Mouse (Mus musculus) gastrocnemius, adult 2 months (tissue): ENCODE measurements around the gene Socs5. TPM values are rescaled to one million over a fixed set of nuclear protein-coding genes. Genes with fewer than 3 reads are reported as not detected.

ENCODE experiments used
- DNase-seq: peaks from one replicate; pipeline ENCODE4 v3.0.0; 2022
- H3K27ac ChIP-seq: fragments of 200-600 bp; 2 replicates; pipeline ENCODE4 v1.8.1; 2022; ENCODE audit warnings: mild to moderate bottlenecking
- H3K4me3 ChIP-seq: fragments of 200-600 bp; 2 replicates; pipeline ENCODE4 v1.8.1; 2022; ENCODE audit warnings: mild to moderate bottlenecking, moderate library complexity
- CTCF ChIP-seq: fragments of 200-600 bp; IDR thresholded peaks from 2 replicates; pipeline ENCODE4 v1.8.1; 2022; ENCODE audit warnings: antibody characterized with exemption, mild to moderate bottlenecking, moderate library complexity
- intact Hi-C: fragments of 180-260 bp; cut with DNase I; formaldehyde crosslinking; loops from one replicate; pipeline ENCODE4 v1.15.1; 2025
- total RNA-seq, 2 experiments: library from RNA; stranded (reverse); gene quantifications; 2 replicates each; pipeline ENCODE4 v1.2.3; 2021

Socs5 gene
- total RNA-seq, 2 experiments from 2014 or later = 12.9 to 20.5 TPM

DNA sequence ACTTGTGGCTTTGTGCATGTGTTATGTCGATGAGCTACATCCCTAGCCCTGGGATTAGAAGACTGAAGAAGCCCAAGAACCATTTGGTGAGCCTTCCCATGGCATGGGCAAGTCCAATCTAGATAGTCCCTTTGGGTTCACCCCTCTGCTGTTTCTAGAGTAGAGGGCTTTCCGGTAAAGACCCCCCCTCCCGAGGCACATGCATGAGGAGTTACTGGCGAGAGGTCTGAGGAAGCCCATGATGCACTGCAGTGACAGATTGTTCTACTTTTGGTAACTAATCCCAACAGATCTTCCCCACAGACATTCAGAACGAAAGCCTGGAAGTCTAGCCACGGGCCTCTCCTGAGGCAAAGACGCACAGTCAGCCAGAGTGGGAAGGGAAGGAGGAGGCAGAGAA is 18.2 kb upstream of the Socs5 start:
- intact Hi-C loops = no loop called here
- H3K4me3 ChIP-seq = no peak overlapping the region
- no peak overlapping the region for H3K27ac ChIP-seq
- DNase-seq = no peak
- no peak for TF ChIP-seq CTCF

DNA sequence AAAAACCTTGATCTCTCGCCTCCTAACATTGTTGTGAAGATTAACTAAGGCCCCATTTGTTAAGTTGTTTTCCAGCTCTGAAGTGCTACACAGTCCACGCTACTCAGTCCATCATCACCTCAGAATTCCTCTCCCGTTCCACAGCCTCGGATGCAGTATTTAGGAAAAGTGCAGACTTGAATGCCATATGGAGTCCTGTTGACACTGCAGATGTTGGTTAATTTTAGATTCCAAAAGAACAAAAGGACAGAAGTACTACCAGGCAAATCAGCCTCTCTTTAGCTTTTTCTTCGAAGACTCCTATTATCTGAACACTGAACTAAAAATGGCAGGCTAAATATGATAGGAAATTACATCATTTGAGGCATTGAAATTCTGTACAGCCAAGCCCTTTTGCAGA is 14.4 kb upstream of the Socs5 start:
- no peak for DNase-seq
- TF ChIP-seq CTCF = no peak
- Histone ChIP-seq H3K27ac (no peak overlapping the region), H3K4me3 (no peak overlapping the region)
- intact Hi-C loops = no loop called here

DNA sequence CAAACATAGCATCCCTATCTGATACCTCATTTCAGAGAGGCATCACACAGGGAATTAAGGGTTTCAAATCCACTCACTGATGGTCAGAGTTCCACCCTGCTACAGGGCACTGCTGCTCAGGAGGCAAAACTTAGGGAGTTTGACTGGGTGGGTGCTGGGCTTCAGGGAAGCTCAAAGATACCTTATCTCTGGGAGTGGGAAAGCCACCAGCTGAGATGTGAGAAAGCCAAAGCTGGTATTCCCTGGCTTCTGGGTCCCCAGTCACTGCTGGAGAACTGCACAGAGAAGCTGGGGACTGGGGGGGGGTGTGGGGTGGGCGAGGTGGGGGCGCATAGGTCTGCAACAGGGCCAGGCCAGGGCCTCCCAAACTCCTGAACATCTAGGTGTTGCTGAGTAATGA is 10.5 kb upstream of the Socs5 start:
- no peak for DNase-seq
- Histone ChIP-seq H3K4me3 (no peak overlapping the region), H3K27ac (no peak overlapping the region)
- no peak for TF ChIP-seq CTCF
- intact Hi-C loops = no loop called here

DNA sequence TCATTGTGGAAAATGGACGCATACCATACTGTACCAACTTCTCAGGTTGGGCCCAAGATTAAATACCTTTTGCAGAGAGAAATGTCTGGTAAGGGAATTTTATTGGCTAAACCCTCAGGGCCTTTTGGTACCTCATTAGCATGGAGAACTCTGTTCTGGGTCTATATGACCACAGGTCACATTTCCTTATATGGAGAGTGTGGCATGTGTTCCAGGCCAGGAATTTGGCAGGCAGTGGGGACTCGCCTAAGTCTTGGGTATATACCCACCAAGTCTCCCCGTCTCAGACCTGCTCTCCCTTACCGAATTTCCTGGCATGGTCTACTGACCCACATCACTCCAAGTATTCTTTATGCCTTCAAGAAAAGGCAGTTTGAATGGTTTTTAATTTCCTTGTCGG is 9.9 kb upstream of the Socs5 start:
- no peak for DNase-seq
- TF ChIP-seq CTCF = no peak
- H3K27ac ChIP-seq = no peak overlapping the region
- no peak overlapping the region for H3K4me3 ChIP-seq
- intact Hi-C loops = no loop called here

DNA sequence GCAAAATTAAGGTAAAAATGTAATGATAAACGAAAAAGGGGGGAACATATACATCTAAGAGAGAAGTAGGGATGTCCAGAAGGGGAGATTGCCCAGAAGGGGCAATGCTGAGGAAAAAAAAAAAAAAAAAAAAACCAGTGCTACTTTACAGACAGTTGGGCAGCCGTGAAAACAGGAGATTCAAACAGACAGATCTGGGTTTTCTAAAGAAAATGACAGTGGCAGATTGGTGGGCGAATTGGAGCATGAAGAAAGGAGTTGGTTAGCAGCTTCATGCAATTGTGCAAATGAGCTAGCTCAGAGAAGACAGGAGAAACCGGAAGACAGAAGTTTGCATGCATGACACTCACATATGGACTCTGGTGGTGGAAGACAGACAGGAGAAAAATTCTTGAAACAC is 6.5 kb upstream of the Socs5 start:
- no peak for DNase-seq
- no peak for TF ChIP-seq CTCF
- intact Hi-C loops = no loop called here
- Histone ChIP-seq H3K27ac (no peak overlapping the region), H3K4me3 (no peak overlapping the region)

- intact Hi-C loops = no loop called here
- no peak overlapping the region for H3K27ac ChIP-seq
- DNase-seq = peak; percentile 25
Measured at GRCm38 (mm10) chr17:87102636-87103035, 4.8 kb upstream of the Socs5 start.

DNA sequence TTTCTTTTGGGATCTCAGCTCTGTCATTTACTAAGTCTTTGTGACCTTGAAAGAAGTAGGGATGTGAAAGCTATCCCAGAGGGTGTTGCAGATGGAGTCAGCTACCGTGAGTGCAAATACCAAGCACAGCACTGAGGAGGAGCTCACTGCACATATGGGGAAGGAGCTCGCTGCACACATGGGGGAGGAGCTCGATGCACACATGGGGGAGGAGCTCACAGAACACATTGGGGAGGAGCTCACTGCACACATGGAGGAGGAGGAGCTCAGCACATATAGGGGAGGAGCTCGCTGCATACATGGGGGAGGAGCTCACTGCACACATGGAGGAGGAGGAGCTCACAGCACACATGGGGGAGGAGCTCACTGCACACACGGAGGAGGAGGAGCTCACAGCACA is 4.4 kb upstream of the Socs5 start:
- no peak for DNase-seq
- Histone ChIP-seq H3K4me3 (no peak overlapping the region), H3K27ac (no peak overlapping the region)
- intact Hi-C loops = no loop called here
- TF ChIP-seq CTCF = no peak

More at GRCm38 (mm10) chr17:87102636-87103035, 4.8 kb upstream of the Socs5 start:
- no peak overlapping the region for H3K4me3 ChIP-seq
- TF ChIP-seq CTCF = no peak

GRCm38 (mm10) chr17:87104276-87104675 is 3.2 kb upstream of the Socs5 start:
- Histone ChIP-seq H3K27ac (no peak overlapping the region), H3K4me3 (no peak overlapping the region)
- no peak for TF ChIP-seq CTCF
- DNase-seq = no peak
- intact Hi-C loops = no loop called here

GRCm38 (mm10) chr17:87105941-87106340 is 1.5 kb upstream of the Socs5 start:
- H3K27ac ChIP-seq = peak overlapping the region; percentile 95
- DNase-seq = peak; percentile 26
- H3K4me3 ChIP-seq = peak overlapping the region; percentile 98
- intact Hi-C loops = loop anchor here (5.0 kb wide), 1 partner anchor 49 kb away; no protein-coding TSS in a partner anchor
- no peak for TF ChIP-seq CTCF

GRCm38 (mm10) chr17:87106691-87107523 is 572 bp upstream of the Socs5 start:
- no peak for TF ChIP-seq CTCF
- Histone ChIP-seq H3K4me3 (peak overlapping the region; percentile 98), H3K27ac (peak overlapping the region; percentile 95)
- intact Hi-C loops = loop anchor here (5.0 kb wide), 1 partner anchor 50 kb away; no protein-coding TSS in a partner anchor
- peak; percentile 99 for DNase-seq

GRCm38 (mm10) chr17:87108507-87109292 is 1.2 kb downstream of the Socs5 start:
- TF ChIP-seq CTCF = no peak
- intact Hi-C loops = loop anchor here (5.0 kb wide), 1 partner anchor 51 kb away; no protein-coding TSS in a partner anchor
- no peak for DNase-seq

GRCm38 (mm10) chr17:87109504-87109903 is 2.0 kb downstream of the Socs5 start:
- no peak for DNase-seq
- TF ChIP-seq CTCF = no peak
- H3K27ac ChIP-seq = peak overlapping the region; percentile 95; the same call in 1 of the 2 replicates
- peak overlapping the region; percentile 98 for H3K4me3 ChIP-seq
- intact Hi-C loops = loop anchor here (5.0 kb wide), 1 partner anchor 52 kb away; no protein-coding TSS in a partner anchor

More at GRCm38 (mm10) chr17:87108507-87109292, 1.2 kb downstream of the Socs5 start:
- H3K27ac ChIP-seq = peak overlapping the region; percentile 95
- peak overlapping the region; percentile 98 for H3K4me3 ChIP-seq
